Mouse (Mus musculus): ENCODE measurements around the gene Dnajc5. TPM values are rescaled to one million over a fixed set of nuclear protein-coding genes. Genes with fewer than 3 reads are reported as not detected.

Gene Dnajc5
- total and polyA plus RNA-seq, 2 experiments from 2014 or later = 72.6 to 190 TPM

DNA sequence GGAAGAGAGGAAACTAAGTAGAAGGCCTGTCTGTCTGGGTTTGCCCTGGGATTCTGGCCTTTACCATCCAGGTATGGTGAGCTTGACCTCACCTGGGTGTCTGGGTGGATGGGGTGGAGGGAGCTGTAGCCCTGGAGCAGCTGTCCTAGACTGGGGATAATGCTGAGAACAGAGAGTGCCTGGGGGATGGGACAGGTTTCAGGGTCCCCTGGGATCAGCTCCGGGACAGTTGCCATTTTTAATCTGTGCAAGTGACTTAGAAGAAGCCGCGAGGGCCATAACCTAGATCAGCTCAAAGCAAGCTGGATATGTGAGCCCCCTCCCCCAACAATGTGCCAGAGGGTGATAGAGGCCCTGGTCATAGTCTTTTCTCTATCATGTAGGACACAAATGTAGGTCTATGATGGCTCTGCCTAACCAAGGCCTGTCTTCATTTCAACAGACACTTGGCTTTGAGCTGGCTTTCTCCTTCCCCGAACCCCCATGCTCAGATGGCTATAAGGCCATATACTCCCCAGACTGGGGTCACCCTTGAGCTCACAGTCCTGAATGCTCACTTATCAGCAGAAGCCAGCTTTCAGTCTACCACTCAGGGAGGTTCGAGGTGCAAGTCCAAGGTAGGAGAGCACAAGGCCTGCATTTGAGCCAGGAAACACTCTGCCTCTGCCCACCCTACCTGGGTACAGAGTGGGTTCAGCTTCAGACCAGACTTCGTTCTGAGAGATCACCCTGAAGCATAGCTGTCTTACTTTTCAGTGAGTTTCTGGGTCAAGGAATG is 35.6 kb upstream of the Dnajc5 start:
- Histone ChIP-seq H3K4me1 (ENCODE audit: control insufficient read depth, insufficient read depth) (peaks cover 18% of the 10 kb centered on the region; the same call in 1 of the 2 replicates), H3K9me3 (replicated peaks; ENCODE audit: control insufficient read depth, low read length) (no peaks in the 10 kb centered on the region), H3K4me2 (ENCODE audit: low read depth, low read length) (no peak overlapping the region), H3K27ac (ENCODE audit: low read depth) (peak overlapping the region; percentile 47; the same call in 1 of the 2 replicates), H3K9ac (replicated peaks; ENCODE audit: low read depth, low read length) (no peak overlapping the region), H3K27me3 (ENCODE audit: control insufficient read depth, insufficient read depth, low read length) (no peaks in the 10 kb centered on the region), H3K4me3 (ENCODE audit: low read depth, low read length) (no peak overlapping the region), H3K36me3 (replicated peaks; ENCODE audit: control insufficient read depth, insufficient read depth, low read length) (no peaks in the 10 kb centered on the region)
- WGBS = 68% methylated on average over 6 of the region's 6 CpGs
- DNase-seq (ENCODE audit: low spot score) = no peak
- ATAC-seq (ENCODE audit: insufficient read depth, low read depth) = no peak
- no peak for TF ChIP-seq EP300 (IDR thresholded peaks at IDR 0.05; ENCODE audit: low read depth)
- no peak for TF ChIP-seq CTCF (IDR thresholded peaks at IDR 0.05; ENCODE audit: low read depth)

DNA sequence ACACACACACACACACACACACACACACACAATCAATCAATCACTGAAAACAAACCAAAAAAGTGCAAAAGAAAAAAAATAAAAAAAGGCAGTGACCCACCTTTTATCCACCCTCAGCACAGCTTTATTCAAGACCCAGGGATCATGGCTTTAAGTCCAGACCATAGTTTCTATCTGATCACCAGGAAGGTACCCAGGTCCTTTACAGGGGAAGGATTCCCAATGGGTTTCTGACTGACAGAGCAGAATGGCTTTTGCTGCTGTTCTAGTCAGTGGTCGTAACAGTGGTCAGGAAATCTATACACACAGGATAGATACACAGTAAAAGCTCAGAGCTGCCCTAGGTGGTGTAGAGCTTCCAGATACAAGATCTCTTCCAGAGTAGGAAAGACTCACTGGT is 34.5 kb upstream of the Dnajc5 start:
- ATAC-seq (ENCODE audit: insufficient read depth, low read depth) (no peak), DNase-seq (ENCODE audit: low spot score) (no peak)

DNA sequence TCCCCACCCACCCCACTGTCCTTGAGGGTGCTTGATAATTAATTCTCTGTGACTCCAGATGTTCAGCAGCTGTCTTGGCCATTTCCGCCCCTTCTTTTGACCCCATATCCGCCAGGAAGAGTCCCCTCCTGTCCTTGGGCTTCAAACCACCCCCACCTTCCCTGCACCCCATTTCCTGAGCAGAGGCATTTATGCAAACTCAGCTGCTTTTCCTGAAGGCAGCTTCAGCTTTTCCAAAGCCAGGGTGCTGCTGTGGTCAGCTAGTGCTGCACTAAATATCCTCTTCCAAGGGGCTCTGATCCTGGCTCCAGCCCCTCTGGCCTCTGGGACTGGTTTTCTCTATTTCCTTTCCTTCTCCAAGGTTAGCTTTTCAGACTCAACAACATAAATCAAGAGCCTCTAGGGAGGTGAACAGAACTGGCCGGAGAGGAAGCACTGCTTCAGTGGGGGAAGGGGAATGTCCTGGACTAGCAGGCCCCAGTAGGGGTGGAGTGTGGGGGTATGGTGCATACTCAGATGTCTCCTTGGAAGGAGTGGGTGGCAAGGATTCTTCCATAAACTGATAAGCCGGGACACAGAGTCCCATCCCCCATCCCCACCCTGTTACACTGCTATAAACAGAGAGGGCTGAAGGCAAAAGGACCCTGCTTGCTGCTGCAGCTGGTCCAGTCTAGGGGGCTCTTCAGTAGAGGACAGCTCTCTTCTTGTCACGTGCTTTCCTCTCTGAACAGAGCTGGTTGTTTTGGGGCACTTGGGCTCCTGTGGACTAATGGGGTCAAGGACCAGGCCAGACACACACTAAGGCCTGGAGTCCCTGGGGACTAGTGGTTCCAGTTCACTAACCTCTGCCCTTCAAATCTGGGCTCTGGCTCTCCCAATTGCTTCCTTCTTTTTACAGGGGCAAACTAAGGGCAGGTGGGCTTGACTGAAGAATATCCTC is 32.7 kb upstream of the Dnajc5 start:
- H3K27ac ChIP-seq (ENCODE audit: low read depth) = peak overlapping the region; percentile 80
- H3K4me3 ChIP-seq (ENCODE audit: low read depth, low read length) = no peak overlapping the region
- DNase-seq (ENCODE audit: low spot score) = peak; percentile 67
- TF ChIP-seq CTCF (IDR thresholded peaks at IDR 0.05; ENCODE audit: low read depth) = no peak
- peak; percentile 53; the same call in 1 of the 2 replicates for TF ChIP-seq EP300 (IDR thresholded peaks at IDR 0.05; ENCODE audit: low read depth)
- peaks cover 18% of the 10 kb centered on the region; the same call in 1 of the 2 replicates for H3K4me1 ChIP-seq (ENCODE audit: control insufficient read depth, insufficient read depth)
- H3K27me3 ChIP-seq (ENCODE audit: control insufficient read depth, insufficient read depth, low read length) = no peaks in the 10 kb centered on the region
- H3K4me2 ChIP-seq (ENCODE audit: low read depth, low read length) = 0 out of 2 replicates have a peak overlapping the region, but pooled peaks have one; percentile 7
- no peaks in the 10 kb centered on the region for H3K36me3 ChIP-seq (replicated peaks; ENCODE audit: control insufficient read depth, insufficient read depth, low read length)
- no peaks in the 10 kb centered on the region for H3K9me3 ChIP-seq (replicated peaks; ENCODE audit: control insufficient read depth, low read length)
- H3K9ac ChIP-seq (replicated peaks; ENCODE audit: low read depth, low read length) = no peak overlapping the region
- ATAC-seq (ENCODE audit: insufficient read depth, low read depth) = peak; percentile 83
- WGBS = 33% methylated on average over 5 of the region's 5 CpGs

More for the DNA sequence above, 34.5 kb upstream of the Dnajc5 start:
- WGBS = 16% methylated on average over 1 of the region's 1 CpGs
- H3K36me3 ChIP-seq (replicated peaks; ENCODE audit: control insufficient read depth, insufficient read depth, low read length) = no peaks in the 10 kb centered on the region
- H3K4me1 ChIP-seq (ENCODE audit: control insufficient read depth, insufficient read depth) = peaks cover 18% of the 10 kb centered on the region; the same call in 1 of the 2 replicates
- no peaks in the 10 kb centered on the region for H3K9me3 ChIP-seq (replicated peaks; ENCODE audit: control insufficient read depth, low read length)
- TF ChIP-seq EP300 (IDR thresholded peaks at IDR 0.05; ENCODE audit: low read depth) (no peak), CTCF (IDR thresholded peaks at IDR 0.05; ENCODE audit: low read depth) (no peak)
- no peak overlapping the region for H3K9ac ChIP-seq (replicated peaks; ENCODE audit: low read depth, low read length)
- no peak overlapping the region for H3K4me3 ChIP-seq (ENCODE audit: low read depth, low read length)
- no peak overlapping the region for H3K4me2 ChIP-seq (ENCODE audit: low read depth, low read length)
- H3K27me3 ChIP-seq (ENCODE audit: control insufficient read depth, insufficient read depth, low read length) = no peaks in the 10 kb centered on the region
- no peak overlapping the region for H3K27ac ChIP-seq (ENCODE audit: low read depth)

DNA sequence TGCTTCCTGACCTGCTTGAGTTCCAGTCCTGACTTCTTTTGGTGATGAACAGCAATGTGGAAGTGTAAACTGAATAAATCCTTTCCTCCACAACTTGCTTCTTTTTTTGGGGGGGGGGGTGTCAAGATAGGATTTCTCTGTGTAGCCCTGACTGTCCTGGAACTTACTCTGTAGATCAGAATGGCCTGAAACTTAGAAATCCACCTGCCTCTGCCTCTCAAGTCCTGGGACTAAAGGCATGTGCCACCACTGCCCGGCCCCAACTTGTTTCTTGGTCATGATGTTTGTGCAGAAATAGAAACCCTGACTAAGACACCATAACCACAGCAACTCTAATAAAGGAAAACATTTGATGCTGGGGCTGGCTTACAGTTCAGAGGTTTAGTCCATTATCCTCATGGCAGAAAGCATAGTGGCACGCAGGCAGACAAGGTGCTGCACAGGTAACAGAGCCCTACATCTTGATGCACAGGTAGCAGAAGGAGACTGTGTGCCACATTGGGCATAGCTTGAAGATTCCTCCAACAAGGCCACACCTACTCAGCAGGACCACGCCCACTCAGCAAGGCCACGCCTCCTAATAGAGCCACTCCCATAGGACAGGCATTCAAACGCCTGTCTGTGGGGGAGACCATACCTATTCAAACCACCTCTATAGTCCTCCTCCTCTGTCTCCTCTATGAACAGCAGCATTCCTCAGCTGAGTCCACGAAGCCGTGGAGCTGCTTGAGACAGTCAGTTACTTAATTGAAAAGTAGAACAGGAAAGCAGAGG is 28.7 kb upstream of the Dnajc5 start:
- no peak for DNase-seq (ENCODE audit: low spot score)
- 37% methylated on average over 7 of the region's 7 CpGs for WGBS

DNA sequence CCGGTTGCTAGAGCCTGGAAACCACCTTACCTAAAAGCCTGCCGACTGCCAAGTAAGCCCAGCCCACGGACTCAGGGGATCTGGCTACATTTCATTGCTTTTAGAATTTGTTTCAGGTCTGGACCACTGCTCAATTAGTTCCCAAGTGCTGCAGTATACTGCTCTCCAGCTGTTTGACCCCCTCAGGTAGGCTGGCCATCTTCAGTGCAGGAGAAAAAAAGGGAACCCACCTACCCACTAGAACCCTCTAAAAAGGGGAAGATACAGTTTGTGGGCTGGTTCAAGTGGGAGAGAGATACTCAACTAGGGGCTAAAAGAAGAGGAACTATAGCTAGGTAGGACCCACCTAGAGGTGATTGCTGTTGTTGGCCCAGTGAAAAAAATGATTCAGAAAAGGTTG is 28.1 kb upstream of the Dnajc5 start:
- Histone ChIP-seq H3K4me1 (ENCODE audit: control insufficient read depth, insufficient read depth) (peaks cover 9% of the 10 kb centered on the region; the same call in 1 of the 2 replicates), H3K27me3 (ENCODE audit: control insufficient read depth, insufficient read depth, low read length) (no peaks in the 10 kb centered on the region), H3K27ac (ENCODE audit: low read depth) (no peak overlapping the region), H3K9me3 (replicated peaks; ENCODE audit: control insufficient read depth, low read length) (no peaks in the 10 kb centered on the region), H3K4me2 (ENCODE audit: low read depth, low read length) (no peak overlapping the region), H3K4me3 (ENCODE audit: low read depth, low read length) (no peak overlapping the region), H3K36me3 (replicated peaks; ENCODE audit: control insufficient read depth, insufficient read depth, low read length) (no peaks in the 10 kb centered on the region), H3K9ac (replicated peaks; ENCODE audit: low read depth, low read length) (no peak overlapping the region)
- DNase-seq (ENCODE audit: low spot score) (no peak), ATAC-seq (ENCODE audit: insufficient read depth, low read depth) (no peak)
- 44% methylated on average over 3 of the region's 3 CpGs for WGBS
- TF ChIP-seq EP300 (IDR thresholded peaks at IDR 0.05; ENCODE audit: low read depth) = no peak
- no peak for TF ChIP-seq CTCF (IDR thresholded peaks at IDR 0.05; ENCODE audit: low read depth)

More for the DNA sequence above, 28.7 kb upstream of the Dnajc5 start:
- TF ChIP-seq EP300 (IDR thresholded peaks at IDR 0.05; ENCODE audit: low read depth) (no peak), CTCF (IDR thresholded peaks at IDR 0.05; ENCODE audit: low read depth) (no peak)
- H3K4me1 ChIP-seq (ENCODE audit: control insufficient read depth, insufficient read depth) = peaks cover 12% of the 10 kb centered on the region; the same call in 1 of the 2 replicates
- H3K4me3 ChIP-seq (ENCODE audit: low read depth, low read length) = no peak overlapping the region
- no peak overlapping the region for H3K4me2 ChIP-seq (ENCODE audit: low read depth, low read length)
- no peak overlapping the region for H3K9ac ChIP-seq (replicated peaks; ENCODE audit: low read depth, low read length)
- H3K36me3 ChIP-seq (replicated peaks; ENCODE audit: control insufficient read depth, insufficient read depth, low read length) = no peaks in the 10 kb centered on the region
- no peaks in the 10 kb centered on the region for H3K27me3 ChIP-seq (ENCODE audit: control insufficient read depth, insufficient read depth, low read length)
- no peaks in the 10 kb centered on the region for H3K9me3 ChIP-seq (replicated peaks; ENCODE audit: control insufficient read depth, low read length)
- no peak for ATAC-seq (ENCODE audit: insufficient read depth, low read depth)
- H3K27ac ChIP-seq (ENCODE audit: low read depth) = no peak overlapping the region

Measured in heart, postnatal 0 days (tissue).